Mouse (Mus musculus): ENCODE measurements around the gene Efna2.

- TF ChIP-seq POLR2A (IDR thresholded peaks at IDR 0.05; ENCODE audit: extremely low read depth, insufficient read depth, low read length) = no peak
- TF ChIP-seq CTCF (IDR thresholded peaks at IDR 0.05; ENCODE audit: extremely low read depth, insufficient read depth, low read length) = no peak
Observed at GRCm38 (mm10) chr10:80147146-80147718, 32.0 kb upstream of the Efna2 start.
